Mouse (Mus musculus): ENCODE results near the gene Gli2.

DNA sequence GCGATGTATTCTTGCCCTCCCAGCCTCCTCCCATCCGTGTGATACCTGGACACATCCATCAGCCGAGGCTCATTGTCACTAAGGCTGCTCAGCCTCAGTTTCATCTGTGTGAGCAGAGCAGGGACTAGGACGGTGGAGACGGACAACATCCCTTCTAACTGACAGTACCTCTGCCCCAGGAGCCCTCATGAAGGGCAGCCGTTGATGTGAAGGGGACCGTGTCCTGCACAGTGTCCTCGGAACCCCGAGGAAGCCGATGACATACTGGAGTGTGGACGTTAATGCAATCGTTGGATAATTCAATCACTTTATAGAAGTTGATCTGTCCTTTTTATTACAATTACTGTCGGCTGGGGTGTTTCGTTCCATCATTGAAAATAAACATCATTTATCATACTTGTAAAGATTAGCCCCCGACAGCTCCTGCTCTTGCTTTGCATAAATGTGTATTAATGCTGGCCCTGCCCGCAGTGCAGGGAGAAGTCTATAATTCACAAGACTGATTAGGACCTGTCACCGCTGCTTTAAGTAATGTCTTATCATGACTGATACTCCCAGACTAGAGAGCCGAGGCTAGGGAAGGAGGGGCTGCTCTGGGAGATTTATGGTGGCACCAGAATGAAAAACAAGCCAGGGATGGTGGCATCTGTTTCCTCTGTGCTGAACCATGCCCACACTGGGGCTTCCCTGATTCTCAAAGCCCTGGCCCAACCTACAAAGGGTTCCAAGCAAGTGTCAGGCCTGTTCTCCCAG, 257.8 kb downstream of the Gli2 start:
- TF ChIP-seq CTCF (IDR thresholded peaks at IDR 0.05; ENCODE audit: low read depth, low read length) (no peak), POLR2A (IDR thresholded peaks at IDR 0.05; ENCODE audit: borderline replicate concordance, low read depth, low read length) (no peak)
